Mouse (Mus musculus) liver, embryonic 12.5 days (tissue): ENCODE results near the gene Wdr74. TPM values are rescaled to one million over a fixed set of nuclear protein-coding genes. Genes with fewer than 3 reads are reported as not detected.

Source experiments
- ATAC-seq: fragments of 200-750 bp; cut with Nextera tagmentation; 2 replicates; pipeline ENCODE4 v1.8.0; 2017; ENCODE audit warnings: moderate number of reproducible peaks, mild to moderate bottlenecking, moderate library complexity
- H3K27ac ChIP-seq: fragments of 300-500 bp; sonication (generic); 2 replicates; pipeline ENCODE4 v1.5.1; 2016; ENCODE audit warnings: mild to moderate bottlenecking
- H3K27me3 ChIP-seq: fragments of 300-500 bp; sonication (generic); replicated peaks from 2 replicates; pipeline ENCODE4 v1.6.1; 2016; ENCODE audit warnings: mild to moderate bottlenecking, moderate library complexity
- H3K36me3 ChIP-seq: fragments of 300-500 bp; sonication (generic); 2 replicates; pipeline ENCODE4 v1.6.1; 2016; ENCODE audit warnings: mild to moderate bottlenecking, moderate library complexity
- H3K4me1 ChIP-seq: fragments of 300-500 bp; sonication (generic); 2 replicates; pipeline ENCODE4 v1.6.1; 2016
- H3K4me2 ChIP-seq: fragments of 300-500 bp; sonication (generic); 2 replicates; pipeline ENCODE4 v1.6.1; 2016; ENCODE audit warnings: mild to moderate bottlenecking, moderate library complexity
- H3K4me3 ChIP-seq: fragments of 300-500 bp; sonication (generic); 2 replicates; pipeline ENCODE4 v1.5.1; 2016; ENCODE audit warnings: mild to moderate bottlenecking, moderate library complexity
- H3K9ac ChIP-seq: fragments of 300-500 bp; sonication (generic); 2 replicates; pipeline ENCODE4 v1.6.1; 2016; ENCODE audit warnings: mild to moderate bottlenecking, moderate library complexity
- H3K9me3 ChIP-seq: fragments of 300-500 bp; sonication (generic); replicated peaks from 2 replicates; pipeline ENCODE4 v1.6.1; 2016; ENCODE audit warnings: mild to moderate bottlenecking, moderate library complexity
- WGBS: fragments of 180-500 bp; shearing (Covaris S2); methylation state at CpG from one replicate; pipeline ENCODE4 v1.1.7; 2016; ENCODE audit not compliant: insufficient replicate concordance; 5-methylcytosine and 5-hydroxymethylcytosine counted together
- polyA plus RNA-seq: library from polyadenylated mRNA; unstranded; fragments of >200 nt; fragmentation: Nextera tagmentation; extraction: Ambion mirVana; gene quantifications from 2 replicates; pipeline ENCODE4 v1.2.1, GENCODE M21; 2016

The Wdr74 gene
- polyA plus RNA-seq, 1 experiment from 2014 or later, result 95.9 TPM

GRCm38 (mm10) chr19:8758899-8759298 lies 23.3 kb downstream of the Wdr74 start:
- Histone ChIP-seq H3K9me3 (no peaks in the 10 kb centered on the region), H3K4me1 (peaks cover 43% of the 10 kb centered on the region), H3K27me3 (no peaks in the 10 kb centered on the region), H3K4me2 (peak overlapping the region; percentile 81), H3K4me3 (peak overlapping the region; percentile 95), H3K9ac (peak overlapping the region; percentile 98), H3K36me3 (peaks cover 52% of the 10 kb centered on the region), H3K27ac (peak overlapping the region; percentile 61)
- ATAC-seq, result no peak
- WGBS, result 24% methylated on average over 2 of the region's 2 CpGs

- WGBS, result 81% methylated on average over 2 of the region's 2 CpGs
- H3K36me3 ChIP-seq, result peaks cover 54% of the 10 kb centered on the region
Measured at GRCm38 (mm10) chr19:8760757-8761156, 25.1 kb downstream of the Wdr74 start.

GRCm38 (mm10) chr19:8763276-8763675 lies 27.6 kb downstream of the Wdr74 start:
- Histone ChIP-seq H3K36me3 (peaks cover 77% of the 10 kb centered on the region), H3K27ac (no peak overlapping the region), H3K9ac (no peak overlapping the region), H3K27me3 (no peaks in the 10 kb centered on the region), H3K9me3 (peaks cover 7% of the 10 kb centered on the region), H3K4me3 (no peak overlapping the region), H3K4me1 (peaks cover 18% of the 10 kb centered on the region), H3K4me2 (no peak overlapping the region)
- ATAC-seq, result no peak
- 81% methylated on average over 4 of the region's 4 CpGs for whole genome bisulfite sequencing

More at GRCm38 (mm10) chr19:8760757-8761156, 25.1 kb downstream of the Wdr74 start:
- H3K4me2 ChIP-seq, result no peak overlapping the region
- H3K9me3 ChIP-seq, result peaks cover 7% of the 10 kb centered on the region
- peaks cover 32% of the 10 kb centered on the region for H3K4me1 ChIP-seq
- no peak overlapping the region for H3K27ac ChIP-seq
- H3K9ac ChIP-seq, result no peak overlapping the region
- no peaks in the 10 kb centered on the region for H3K27me3 ChIP-seq
- no peak for ATAC-seq
- no peak overlapping the region for H3K4me3 ChIP-seq

- ATAC-seq, result no peak
- 90% methylated on average over 9 of the region's 9 CpGs for WGBS
- Histone ChIP-seq H3K9me3 (peaks cover 7% of the 10 kb centered on the region), H3K27ac (no peak overlapping the region), H3K4me3 (no peak overlapping the region), H3K9ac (no peak overlapping the region), H3K4me1 (peaks cover 7% of the 10 kb centered on the region), H3K4me2 (no peak overlapping the region), H3K27me3 (no peaks in the 10 kb centered on the region), H3K36me3 (peaks cover 96% of the 10 kb centered on the region)
Measured at GRCm38 (mm10) chr19:8765562-8765961, 29.9 kb downstream of the Wdr74 start.

- 9% methylated on average over 29 of the region's 29 CpGs for WGBS
- Histone ChIP-seq H3K4me2 (peak within 1 kb of the TSS; percentile 99), H3K27me3 (no peaks in the 10 kb centered on the region), H3K4me3 (peak within 1 kb of the TSS; percentile 76), H3K36me3 (peaks cover 75% of the 10 kb centered on the region), H3K4me1 (peaks cover 41% of the 10 kb centered on the region), H3K9me3 (no peaks in the 10 kb centered on the region), H3K9ac (peak within 1 kb of the TSS; percentile 80), H3K27ac (peak within 1 kb of the TSS; percentile 87)
- ATAC-seq, result peak; percentile 32; the same call in 1 of the 2 replicates
Measured at GRCm38 (mm10) chr19:8770567-8771270, 35.1 kb downstream of the Wdr74 start, which contains the start of gene Tmem223. Tmem223 (plus strand) TSS chr19:8770996.

GRCm38 (mm10) chr19:8772996-8773395 lies 37.4 kb downstream of the Wdr74 start:
- WGBS, result 19% methylated on average over 5 of the region's 5 CpGs
- Histone ChIP-seq H3K4me1 (peaks cover 53% of the 10 kb centered on the region), H3K9me3 (no peaks in the 10 kb centered on the region), H3K4me3 (peak overlapping the region; percentile 74), H3K36me3 (peaks cover 58% of the 10 kb centered on the region), H3K27me3 (no peaks in the 10 kb centered on the region), H3K9ac (peak overlapping the region; percentile 96), H3K4me2 (peak overlapping the region; percentile 99), H3K27ac (peak overlapping the region; percentile 99)
- peak; percentile 72 for ATAC-seq

GRCm38 (mm10) chr19:8773409-8773808 lies 37.8 kb downstream of the Wdr74 start:
- Histone ChIP-seq H3K36me3 (peaks cover 58% of the 10 kb centered on the region), H3K27me3 (no peaks in the 10 kb centered on the region), H3K9me3 (no peaks in the 10 kb centered on the region), H3K4me1 (peaks cover 53% of the 10 kb centered on the region), H3K9ac (peak overlapping the region; percentile 96), H3K4me3 (peak overlapping the region; percentile 74), H3K27ac (peak overlapping the region; percentile 99), H3K4me2 (peak overlapping the region; percentile 99)
- 21% methylated on average over 6 of the region's 6 CpGs for WGBS
- ATAC-seq, result 0 out of 2 replicates have a peak, but pooled peaks have one; percentile 9

- H3K27ac ChIP-seq, result peak within 1 kb of the TSS; percentile 99
- peak within 1 kb of the TSS; percentile 96 for H3K9ac ChIP-seq
- no peaks in the 10 kb centered on the region for H3K27me3 ChIP-seq
- peak within 1 kb of the TSS; percentile 99 for H3K4me2 ChIP-seq
- 2% methylated on average over 68 of the region's 68 CpGs for WGBS
- peaks cover 55% of the 10 kb centered on the region for H3K36me3 ChIP-seq
- H3K9me3 ChIP-seq, result no peaks in the 10 kb centered on the region
- ATAC-seq, result peak; percentile 86
- H3K4me3 ChIP-seq, result peak within 1 kb of the TSS; percentile 74
- peaks cover 53% of the 10 kb centered on the region for H3K4me1 ChIP-seq
Measured at GRCm38 (mm10) chr19:8774086-8774835, 38.6 kb downstream of the Wdr74 start, which contains the start of gene Tmem179b. Tmem179b (minus strand) TSS chr19:8774467.

- ATAC-seq, result no peak
- peak overlapping the region; percentile 96 for H3K9ac ChIP-seq
- peak overlapping the region; percentile 74 for H3K4me3 ChIP-seq
- peaks cover 53% of the 10 kb centered on the region for H3K36me3 ChIP-seq
- peaks cover 53% of the 10 kb centered on the region for H3K4me1 ChIP-seq
- H3K4me2 ChIP-seq, result peak overlapping the region; percentile 99
- H3K27me3 ChIP-seq, result no peaks in the 10 kb centered on the region
- no peaks in the 10 kb centered on the region for H3K9me3 ChIP-seq
- 6% methylated on average over 20 of the region's 20 CpGs for WGBS
- peak overlapping the region; percentile 99 for H3K27ac ChIP-seq
Measured at GRCm38 (mm10) chr19:8774951-8775421, 39.4 kb downstream of the Wdr74 start.

GRCm38 (mm10) chr19:8786008-8786781 lies 50.6 kb downstream of the Wdr74 start, which contains the start of gene Taf6l:
Taf6l (minus strand) TSS chr19:8786417.
- Histone ChIP-seq H3K4me2 (peak within 1 kb of the TSS; percentile 74), H3K9me3 (no peaks in the 10 kb centered on the region), H3K4me3 (peak within 1 kb of the TSS; percentile 73), H3K36me3 (peaks cover 35% of the 10 kb centered on the region), H3K9ac (peak within 1 kb of the TSS; percentile 80), H3K27ac (peak within 1 kb of the TSS; percentile 82), H3K4me1 (peaks cover 17% of the 10 kb centered on the region), H3K27me3 (no peaks in the 10 kb centered on the region)
- under 1% methylated on average over 32 of the region's 32 CpGs for WGBS
- peak; percentile 99 for ATAC-seq

- H3K4me1 ChIP-seq, result peaks cover 17% of the 10 kb centered on the region
- H3K9me3 ChIP-seq, result peaks cover 6% of the 10 kb centered on the region; the same call in 1 of the 2 replicates
- 0 out of 2 replicates have a peak overlapping the region, but pooled peaks have one; percentile 7 for H3K27ac ChIP-seq
- WGBS, result 46% methylated on average over 3 of the region's 3 CpGs
- H3K9ac ChIP-seq, result no peak overlapping the region
- H3K4me2 ChIP-seq, result no peak overlapping the region
- peaks cover 26% of the 10 kb centered on the region for H3K36me3 ChIP-seq
- no peaks in the 10 kb centered on the region for H3K27me3 ChIP-seq
- ATAC-seq, result no peak
- H3K4me3 ChIP-seq, result no peak overlapping the region
Measured at GRCm38 (mm10) chr19:8788521-8788920, 52.9 kb downstream of the Wdr74 start.
